Mouse (Mus musculus) intestine, embryonic 14.5 days (tissue): ENCODE results near the gene Snrpb. TPM values are rescaled to one million over a fixed set of nuclear protein-coding genes. Genes with fewer than 3 reads are reported as not detected.

ENCODE experiments used
- ATAC-seq: fragments of 200-750 bp; cut with Nextera tagmentation; replicated peaks from 2 replicates; pipeline ENCODE4 v1.8.0; 2017; ENCODE audit warnings: low read depth, moderate number of reproducible peaks, moderate TSS enrichment, moderate library complexity; ENCODE audit not compliant: low FRiP score, low TSS enrichment
- DNase-seq: peaks from one replicate; pipeline ENCODE4 v3.0.0-alpha.2; 2018; ENCODE audit warnings: low spot score
- H3K27ac ChIP-seq: fragments of 300-500 bp; sonication (generic); 2 replicates; pipeline ENCODE4 v1.5.1; 2014; ENCODE audit warnings: low read depth, mild to moderate bottlenecking, control low read depth
- H3K27me3 ChIP-seq: fragments of 300-500 bp; sonication (generic); replicated peaks from 2 replicates; pipeline ENCODE4 v1.6.1; 2014; ENCODE audit warnings: low read length, control low read depth; ENCODE audit not compliant: control insufficient read depth, insufficient read depth
- H3K36me3 ChIP-seq: fragments of 300-500 bp; sonication (generic); 2 replicates; pipeline ENCODE4 v1.6.1; 2014; ENCODE audit warnings: low read length, control low read depth; ENCODE audit not compliant: control insufficient read depth, insufficient read depth
- H3K4me1 ChIP-seq: fragments of 300-500 bp; sonication (generic); replicated peaks from 2 replicates; pipeline ENCODE4 v1.6.1; 2014; ENCODE audit warnings: low read length, control low read depth, mixed read lengths; ENCODE audit not compliant: control insufficient read depth, insufficient read depth
- H3K4me2 ChIP-seq: fragments of 300-500 bp; sonication (generic); 2 replicates; pipeline ENCODE4 v1.6.1; 2014; ENCODE audit warnings: low read length
- H3K4me3 ChIP-seq: fragments of 300-500 bp; sonication (generic); 2 replicates; pipeline ENCODE4 v1.5.1; 2014; ENCODE audit warnings: low read depth, low read length, control low read depth, mixed read lengths
- H3K9ac ChIP-seq: fragments of 300-500 bp; sonication (generic); 2 replicates; pipeline ENCODE4 v1.6.1; 2014; ENCODE audit warnings: mild to moderate bottlenecking, low read length
- H3K9me3 ChIP-seq: fragments of 300-500 bp; sonication (generic); 2 replicates; pipeline ENCODE4 v1.6.1; 2016; ENCODE audit warnings: low read length, control low read depth; ENCODE audit not compliant: control insufficient read depth
- WGBS: fragments of 180-500 bp; shearing (Covaris S2); extraction: QIAGEN DNeasy Blood & Tissue Kit; methylation state at CpG from one replicate; pipeline ENCODE4 v1.1.7; 2014; 5-methylcytosine and 5-hydroxymethylcytosine counted together
- polyA plus RNA-seq: library from polyadenylated mRNA; unstranded; fragments of >200 nt; fragmentation: Nextera tagmentation; extraction: Ambion mirVana; gene quantifications from 2 replicates; pipeline ENCODE4 v1.2.1, GENCODE M21; 2014

Snrpb gene
- polyA plus RNA-seq, 1 experiment from 2014 or later: 638 TPM

DNA sequence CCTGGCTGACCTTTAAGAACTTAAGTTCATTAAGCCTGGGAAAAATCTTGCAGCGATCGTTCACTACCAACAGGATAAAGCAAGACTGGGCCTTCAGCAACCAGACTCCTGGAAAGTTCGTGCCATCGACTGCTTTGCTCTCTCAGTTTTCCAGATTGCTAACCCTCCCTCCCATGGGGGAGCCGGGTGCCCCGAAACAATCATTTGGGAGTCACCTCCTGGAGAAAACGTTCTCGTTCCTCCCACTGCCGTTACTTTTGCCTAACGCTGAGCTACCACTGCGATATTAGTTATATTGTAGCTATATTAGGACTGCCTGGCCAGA lies 860 bp downstream of the Snrpb start:
- Histone ChIP-seq H3K9ac (peak overlapping the region; percentile 100), H3K27ac (peak overlapping the region; percentile 95), H3K4me3 (peak overlapping the region; percentile 99), H3K9me3 (no peaks in the 10 kb centered on the region), H3K36me3 (peaks cover 39% of the 10 kb centered on the region), H3K27me3 (no peaks in the 10 kb centered on the region), H3K4me2 (peak overlapping the region; percentile 92), H3K4me1 (peaks cover 19% of the 10 kb centered on the region)
- WGBS: 0% methylated on average over 11 of the region's 11 CpGs
- DNase-seq (no peak), ATAC-seq (no peak)

DNA sequence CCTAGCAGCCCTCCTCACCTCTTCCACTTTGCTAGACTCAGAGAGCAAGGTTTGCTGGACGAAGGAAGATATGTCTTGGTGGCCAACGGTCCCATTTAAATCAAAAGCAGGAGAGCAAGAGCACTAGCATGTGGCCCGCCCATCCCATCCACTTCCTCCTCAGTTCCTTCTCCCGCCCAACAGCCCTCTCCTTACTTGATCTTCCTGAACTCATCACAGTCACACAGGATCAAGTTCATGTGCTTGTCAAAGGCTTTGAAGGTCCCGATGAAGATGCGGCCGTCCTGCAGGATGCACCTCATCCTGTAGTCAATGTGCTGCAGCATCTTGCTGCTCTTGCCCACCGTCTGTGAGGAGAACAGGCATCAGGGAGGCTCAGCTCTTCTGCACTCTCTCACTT lies 2.4 kb downstream of the Snrpb start:
- H3K9me3 ChIP-seq: no peaks in the 10 kb centered on the region
- ATAC-seq: no peak
- 65% methylated on average over 8 of the region's 8 CpGs for WGBS

DNA sequence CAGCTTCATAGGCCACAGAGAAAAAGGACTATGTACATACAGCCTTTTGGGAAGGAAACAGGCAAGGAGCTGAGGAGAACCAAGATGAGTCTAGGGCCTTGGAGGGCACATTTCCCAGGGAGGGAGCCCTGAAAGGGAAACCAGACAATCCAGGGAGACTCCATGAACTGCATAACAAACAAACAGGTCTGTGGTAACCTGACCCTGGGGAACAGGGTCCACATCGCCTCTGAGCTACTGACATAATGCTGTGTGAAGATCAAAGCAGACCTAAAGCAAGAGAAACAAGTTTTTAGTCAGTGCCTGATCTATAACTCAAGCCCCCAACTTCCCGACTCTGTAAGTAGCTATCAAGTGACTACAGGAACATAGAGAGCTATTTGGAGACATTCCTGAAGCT lies 7.5 kb downstream of the Snrpb start:
- Histone ChIP-seq H3K4me2 (no peak overlapping the region), H3K27me3 (no peaks in the 10 kb centered on the region), H3K9me3 (no peaks in the 10 kb centered on the region), H3K9ac (no peak overlapping the region), H3K27ac (no peak overlapping the region), H3K4me3 (no peak overlapping the region), H3K36me3 (peaks cover 91% of the 10 kb centered on the region), H3K4me1 (peaks cover 6% of the 10 kb centered on the region; the same call in 1 of the 2 replicates)
- no peak for ATAC-seq
- 83% methylated on average over 2 of the region's 2 CpGs for WGBS
- DNase-seq: no peak

More for the DNA sequence above, 2.4 kb downstream of the Snrpb start:
- Histone ChIP-seq H3K36me3 (peaks cover 54% of the 10 kb centered on the region), H3K9ac (no peak overlapping the region), H3K27ac (no peak overlapping the region), H3K4me3 (peak overlapping the region; percentile 99; the same call in 1 of the 2 replicates), H3K4me1 (peaks cover 19% of the 10 kb centered on the region), H3K27me3 (no peaks in the 10 kb centered on the region), H3K4me2 (peak overlapping the region; percentile 92)
- DNase-seq: no peak

DNA sequence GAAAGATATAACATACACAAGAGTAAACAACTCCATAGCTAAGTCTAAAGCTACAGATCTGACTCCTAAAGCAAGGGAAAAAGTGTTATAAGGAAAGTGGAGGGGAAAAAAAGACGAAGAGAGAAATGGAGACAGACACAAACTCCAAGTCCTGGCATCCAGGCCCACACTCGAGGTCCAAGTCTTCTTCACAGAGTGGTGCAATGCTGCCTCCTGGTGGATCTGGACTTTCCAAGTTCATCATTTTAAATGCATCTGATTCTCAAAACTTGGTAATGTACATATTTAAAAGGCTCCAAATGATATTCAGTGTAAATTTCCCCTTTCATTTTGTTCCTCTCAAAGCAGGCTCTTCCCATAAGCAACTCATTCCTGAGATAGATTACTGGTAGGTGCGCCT lies 11.3 kb downstream of the Snrpb start:
- no peak overlapping the region for H3K27ac ChIP-seq
- H3K36me3 ChIP-seq: peaks cover 55% of the 10 kb centered on the region
- H3K4me3 ChIP-seq: no peak overlapping the region
- H3K9ac ChIP-seq: no peak overlapping the region
- peak; percentile 72 for DNase-seq
- H3K4me1 ChIP-seq: no peaks in the 10 kb centered on the region
- H3K9me3 ChIP-seq: no peaks in the 10 kb centered on the region
- 56% methylated on average over 3 of the region's 3 CpGs for WGBS
- H3K4me2 ChIP-seq: no peak overlapping the region
- ATAC-seq: no peak
- no peaks in the 10 kb centered on the region for H3K27me3 ChIP-seq

DNA sequence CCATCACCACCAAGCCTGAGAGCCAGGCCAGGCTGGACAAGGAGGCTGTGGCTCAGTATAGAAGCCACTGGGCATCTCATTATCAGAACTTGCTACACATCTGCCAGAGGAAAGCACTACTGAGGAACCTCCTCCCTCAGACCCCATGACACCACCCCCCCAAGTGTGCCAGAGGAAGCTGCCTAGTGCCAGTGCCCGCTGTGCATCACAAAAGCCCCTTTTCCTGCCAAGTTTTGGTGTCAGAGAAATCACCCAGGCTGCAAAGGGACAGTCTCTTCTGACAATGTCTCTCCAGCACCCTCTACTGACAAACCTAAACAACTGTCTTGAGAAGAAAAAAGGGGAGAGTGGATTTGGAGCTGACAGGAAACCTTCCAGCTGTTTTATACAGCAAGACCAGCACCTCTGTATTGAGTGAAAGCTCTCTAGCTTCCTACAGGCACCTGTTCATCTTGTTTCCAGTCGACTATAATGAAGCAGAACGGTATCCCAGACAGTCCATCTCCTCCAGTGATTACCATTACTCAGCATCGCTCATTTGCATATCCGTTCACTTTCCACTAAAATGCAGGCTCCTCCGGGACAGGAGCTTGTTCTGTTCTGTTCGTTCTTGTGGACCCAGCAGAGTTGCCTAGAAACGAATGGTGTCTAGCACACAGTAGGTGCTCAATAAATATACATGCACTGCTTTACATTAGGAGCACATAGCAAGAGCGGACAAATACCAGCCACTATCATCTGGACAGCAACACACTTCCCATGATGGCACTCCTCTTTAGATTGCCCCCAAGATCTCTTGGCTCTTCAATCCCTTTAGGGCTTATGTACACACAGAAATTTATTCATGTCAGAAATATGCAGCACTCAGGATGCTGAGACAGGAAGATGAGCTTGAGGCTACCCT lies 12.6 kb downstream of the Snrpb start:
- WGBS: 72% methylated on average over 9 of the region's 9 CpGs
- Histone ChIP-seq H3K36me3 (peaks cover 42% of the 10 kb centered on the region), H3K4me3 (no peak overlapping the region), H3K27me3 (no peaks in the 10 kb centered on the region), H3K27ac (no peak overlapping the region), H3K9me3 (no peaks in the 10 kb centered on the region), H3K4me1 (no peaks in the 10 kb centered on the region), H3K4me2 (no peak overlapping the region), H3K9ac (no peak overlapping the region)
- no peak for ATAC-seq
- DNase-seq: no peak

DNA sequence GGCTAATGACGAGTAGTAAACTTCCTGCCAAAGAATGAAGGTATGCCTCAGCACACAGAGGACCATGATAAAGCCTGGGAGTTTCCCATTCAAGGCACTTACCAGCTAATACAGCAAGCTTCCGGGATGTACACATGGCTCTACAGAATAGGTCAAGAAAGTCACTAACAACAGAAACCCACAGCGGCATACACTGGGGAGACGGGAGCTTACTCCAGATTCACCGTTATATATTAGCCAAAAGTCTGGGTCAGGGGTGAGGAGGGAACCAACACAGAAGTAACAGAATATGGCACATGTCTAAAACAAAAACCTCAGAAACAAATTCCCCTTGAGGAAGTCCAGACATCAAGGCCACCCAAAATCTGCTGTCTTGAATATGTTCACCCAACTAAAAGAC lies 16.5 kb downstream of the Snrpb start:
- DNase-seq (no peak), ATAC-seq (no peak)
- Histone ChIP-seq H3K36me3 (peaks cover 11% of the 10 kb centered on the region), H3K27ac (no peak overlapping the region), H3K27me3 (no peaks in the 10 kb centered on the region), H3K4me1 (no peaks in the 10 kb centered on the region), H3K4me2 (no peak overlapping the region), H3K9ac (no peak overlapping the region), H3K9me3 (no peaks in the 10 kb centered on the region), H3K4me3 (no peak overlapping the region)
- 69% methylated on average over 5 of the region's 5 CpGs for WGBS

DNA sequence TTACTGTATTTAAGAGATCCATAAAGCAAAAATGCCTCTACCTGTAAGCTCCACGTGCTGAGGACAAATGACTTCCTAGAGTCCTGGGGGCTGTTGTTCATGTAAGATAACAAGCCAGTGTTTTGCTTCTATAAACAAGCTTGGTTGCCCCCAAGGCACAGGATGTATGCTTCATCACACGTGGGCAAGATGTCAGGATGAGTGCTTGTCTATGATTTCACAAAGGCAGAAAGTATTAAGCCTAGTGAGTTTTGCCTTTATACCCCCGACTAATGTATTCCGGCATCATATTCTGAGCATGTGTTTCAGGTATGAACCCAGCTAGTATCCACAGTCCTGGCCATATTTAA lies 21.1 kb downstream of the Snrpb start:
- H3K4me3 ChIP-seq: no peak overlapping the region
- no peaks in the 10 kb centered on the region for H3K36me3 ChIP-seq
- WGBS: 54% methylated on average over 4 of the region's 4 CpGs
- no peak overlapping the region for H3K9ac ChIP-seq
- no peaks in the 10 kb centered on the region for H3K9me3 ChIP-seq
- no peaks in the 10 kb centered on the region for H3K4me1 ChIP-seq
- H3K27me3 ChIP-seq: no peaks in the 10 kb centered on the region
- ATAC-seq (no peak), DNase-seq (no peak)
- H3K4me2 ChIP-seq: no peak overlapping the region
- H3K27ac ChIP-seq: no peak overlapping the region

DNA sequence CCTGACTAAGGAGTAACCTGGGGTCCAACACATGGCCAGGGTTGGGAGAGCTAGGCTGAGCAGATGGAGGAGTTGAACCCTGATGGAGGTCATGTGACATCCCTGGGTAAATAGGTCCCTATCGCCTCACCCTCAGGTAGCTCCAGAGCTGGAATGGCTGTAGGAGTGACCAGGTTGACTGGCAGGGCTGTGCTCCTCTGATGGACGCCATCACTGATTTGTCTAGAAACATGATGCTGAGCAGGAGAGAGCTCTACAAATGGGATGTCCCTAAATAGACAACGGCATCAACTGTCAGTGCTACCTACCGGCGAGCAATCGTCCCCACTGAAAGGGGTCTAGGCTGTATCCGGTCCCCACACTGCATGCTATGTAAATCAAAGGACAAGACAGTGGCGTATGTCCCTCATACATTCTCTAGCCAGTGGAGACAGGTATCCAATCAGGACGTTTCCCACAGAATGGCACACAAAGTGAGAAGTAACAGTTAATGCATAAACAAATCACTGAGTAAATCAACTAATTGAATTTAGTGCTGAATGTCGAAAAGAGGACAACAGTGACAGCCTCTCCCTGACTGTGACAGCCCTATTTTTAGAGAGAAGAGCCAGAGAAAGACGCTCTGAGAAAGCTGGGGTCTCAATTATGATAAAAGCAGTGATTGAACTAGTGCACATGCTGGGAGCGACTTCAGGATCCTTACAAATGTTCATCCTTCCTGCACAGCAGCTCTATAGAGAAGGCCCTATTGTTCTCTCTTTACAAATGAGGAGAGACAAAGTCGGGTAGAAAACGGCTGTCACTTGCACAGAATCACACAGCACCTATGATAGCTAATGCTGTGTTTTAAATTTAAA lies 21.7 kb downstream of the Snrpb start:
- Histone ChIP-seq H3K9ac (no peak overlapping the region), H3K9me3 (no peaks in the 10 kb centered on the region), H3K4me3 (no peak overlapping the region), H3K36me3 (no peaks in the 10 kb centered on the region), H3K4me2 (no peak overlapping the region), H3K4me1 (no peaks in the 10 kb centered on the region), H3K27me3 (no peaks in the 10 kb centered on the region), H3K27ac (no peak overlapping the region)
- WGBS: 71% methylated on average over 14 of the region's 14 CpGs
- ATAC-seq: no peak
- no peak for DNase-seq
